Mouse (Mus musculus): ENCODE measurements around the gene Lclat1. TPM values are rescaled to one million over a fixed set of nuclear protein-coding genes. Genes with fewer than 3 reads are reported as not detected.
A peak's percentile ranks its signal among the peaks of the same experiment; 100 is the strongest.

The Lclat1 gene
- polyA plus RNA-seq, 1 experiment from 2014 or later = 22.5 TPM

DNA sequence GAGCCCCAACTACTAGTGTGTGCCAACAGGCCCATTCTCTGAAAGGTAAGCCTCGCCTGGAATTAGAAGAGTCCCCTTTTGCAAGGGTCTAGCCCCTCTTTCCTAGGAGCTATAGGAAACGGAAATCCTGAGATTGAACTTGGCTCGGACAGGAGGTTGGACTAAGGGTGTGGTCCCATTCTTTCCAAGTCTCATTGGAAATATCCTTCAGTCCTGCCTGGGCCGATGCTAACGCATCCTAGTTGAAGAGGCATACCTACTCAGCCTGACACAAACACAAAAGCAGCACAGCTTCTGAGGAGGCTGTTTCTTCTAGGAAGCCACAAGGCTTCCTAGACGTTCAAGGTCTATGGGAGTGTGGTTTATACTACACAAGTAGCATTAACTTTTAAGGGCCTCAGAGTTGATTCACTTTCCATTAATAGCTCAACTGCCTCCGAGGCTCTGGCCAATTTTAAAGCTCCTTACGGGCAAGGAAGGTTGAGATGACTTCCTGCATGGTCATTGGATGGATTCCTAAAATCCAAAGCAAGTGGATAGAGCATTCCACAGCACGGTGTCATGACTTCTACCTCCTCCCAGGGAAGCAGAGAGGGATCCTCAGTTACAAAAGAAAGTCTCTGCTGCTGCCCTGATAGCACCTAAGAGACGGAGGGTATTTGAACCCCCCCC, 39.3 kb upstream of the Lclat1 start:
- POLR2A ChIA-PET = interaction anchor here (0.6 kb wide), 1 partner anchor 101 kb away, joined by 3 read pairs; no protein-coding TSS in a partner anchor
- DNase-seq (ENCODE audit: low read depth, low spot score) (peak; percentile 83), ATAC-seq (peak; percentile 90)
- in situ Hi-C loops (cut with MboI; ENCODE audit: low pct_unique_long_range_greater_than_20kb) = loop anchor here (5.0 kb wide), 1 partner anchor 96 kb away; no protein-coding TSS in a partner anchor
- no peak for TF ChIP-seq CTCF (IDR thresholded peaks at IDR 0.05)
- no peaks in the 10 kb centered on the region for H3K27me3 ChIP-seq
- CTCF ChIA-PET = interaction anchor here (1.0 to 5.2 kb wide), 5 partner anchors 9 to 97 kb away, joined by 3 to 32 read pairs (median 5); no protein-coding TSS in a partner anchor

- no peaks in the 10 kb centered on the region for H3K27me3 ChIP-seq
- DNase-seq (ENCODE audit: low read depth, low spot score) (no peak), ATAC-seq (no peak)
- CTCF ChIA-PET = interaction anchor here (5.2 kb wide), 1 partner anchor 13 kb away, joined by 32 read pairs; no protein-coding TSS in a partner anchor
- no peak for TF ChIP-seq CTCF (IDR thresholded peaks at IDR 0.05)
- POLR2A ChIA-PET = interaction anchor here (0.7 kb wide), 1 partner anchor 151 kb away, joined by 3 read pairs; no protein-coding TSS in a partner anchor
- in situ Hi-C loops (cut with MboI; ENCODE audit: low pct_unique_long_range_greater_than_20kb) = no loop called here
Measured at GRCm38 (mm10) chr17:73070466-73070865, 37.3 kb upstream of the Lclat1 start.

DNA sequence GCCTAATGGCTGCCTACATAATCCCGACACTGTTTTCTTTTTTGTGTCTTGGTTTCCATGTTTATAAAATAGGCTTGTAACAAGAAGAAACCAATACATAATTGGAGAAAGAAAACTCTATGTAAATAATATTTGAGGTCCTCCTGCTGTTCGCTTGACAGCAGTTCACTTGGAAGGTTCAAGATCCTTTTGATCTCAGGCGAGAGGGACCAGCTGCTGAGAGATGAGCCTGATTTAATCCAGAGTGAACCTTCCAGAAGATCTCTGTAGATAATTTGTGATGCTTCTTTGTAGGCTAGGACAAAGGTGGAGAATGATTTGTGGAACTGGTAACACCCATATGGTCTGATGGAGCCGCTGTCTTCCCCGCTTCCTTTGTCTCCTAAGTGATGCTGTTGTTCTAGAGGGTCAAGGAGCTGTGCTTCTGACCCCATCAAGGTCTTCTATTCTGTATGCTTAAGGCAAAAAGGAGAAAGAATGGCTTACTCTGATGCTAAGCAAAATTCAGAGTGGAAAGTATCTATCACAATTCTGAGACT, 36.0 kb upstream of the Lclat1 start:
- no peak for TF ChIP-seq CTCF (IDR thresholded peaks at IDR 0.05)
- H3K27me3 ChIP-seq = no peaks in the 10 kb centered on the region
- DNase-seq (ENCODE audit: low read depth, low spot score) = no peak
- no peak for ATAC-seq
- ChIA-PET POLR2A (no interaction called here), CTCF (interaction anchor here (1.1 kb wide), 1 partner anchor 10 kb away, joined by 3 read pairs; no protein-coding TSS in a partner anchor)
- in situ Hi-C loops (cut with MboI; ENCODE audit: low pct_unique_long_range_greater_than_20kb) = no loop called here

- ATAC-seq = no peak
- CTCF ChIA-PET = interaction anchor here (1.1 kb wide), 1 partner anchor 9 kb away, joined by 3 read pairs; no protein-coding TSS in a partner anchor
- H3K27me3 ChIP-seq = no peaks in the 10 kb centered on the region
- no peak for DNase-seq (ENCODE audit: low read depth, low spot score)
- in situ Hi-C loops (cut with MboI; ENCODE audit: low pct_unique_long_range_greater_than_20kb) = no loop called here
- POLR2A ChIA-PET = no interaction called here
- TF ChIP-seq CTCF (IDR thresholded peaks at IDR 0.05) = no peak
Measured at GRCm38 (mm10) chr17:73072286-73072685, 35.5 kb upstream of the Lclat1 start.

GRCm38 (mm10) chr17:73074631-73075030, 33.2 kb upstream of the Lclat1 start:
- no peaks in the 10 kb centered on the region for H3K27me3 ChIP-seq
- DNase-seq (ENCODE audit: low read depth, low spot score) (no peak), ATAC-seq (no peak)
- in situ Hi-C loops (cut with MboI; ENCODE audit: low pct_unique_long_range_greater_than_20kb) = no loop called here
- ChIA-PET CTCF (interaction anchor here (0.9 kb wide), 1 partner anchor 8 kb away, joined by 3 read pairs; no protein-coding TSS in a partner anchor), POLR2A (no interaction called here)
- TF ChIP-seq CTCF (IDR thresholded peaks at IDR 0.05) = no peak

DNA sequence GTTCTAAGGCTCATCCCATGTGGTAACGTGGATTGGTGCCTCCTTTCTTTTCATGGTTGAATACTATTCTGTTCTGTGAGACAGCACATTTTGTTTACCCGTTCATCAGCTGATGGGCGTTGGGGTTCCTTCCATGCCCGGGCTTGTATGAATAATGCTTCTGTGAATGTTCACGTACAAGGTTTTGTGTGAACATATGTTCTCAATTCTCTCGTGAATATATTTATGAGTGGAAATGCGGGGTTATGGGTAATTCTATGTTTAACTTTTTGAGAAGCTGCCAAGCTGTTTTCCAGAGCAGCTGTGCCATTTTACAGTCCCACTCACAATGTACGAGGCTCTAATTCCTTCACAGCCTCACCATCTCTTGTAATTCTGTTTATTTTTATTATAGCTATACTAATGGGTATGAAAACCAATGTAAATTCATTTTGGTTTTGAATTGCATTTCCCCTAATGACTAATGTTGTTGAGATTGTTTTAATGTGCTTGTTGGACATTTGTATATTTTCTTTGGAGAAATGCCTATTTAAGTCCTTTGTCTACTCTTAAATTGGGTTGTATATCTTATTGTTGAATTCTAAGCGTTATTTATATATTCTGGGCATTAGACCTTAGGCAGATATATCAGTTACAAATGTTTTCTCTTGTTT, 32.4 kb upstream of the Lclat1 start:
- DNase-seq (ENCODE audit: low read depth, low spot score) (no peak), ATAC-seq (no peak)
- in situ Hi-C loops (cut with MboI; ENCODE audit: low pct_unique_long_range_greater_than_20kb) = no loop called here
- no peaks in the 10 kb centered on the region for H3K27me3 ChIP-seq
- POLR2A ChIA-PET = no interaction called here
- TF ChIP-seq CTCF (IDR thresholded peaks at IDR 0.05) = no peak
- CTCF ChIA-PET = no interaction called here

GRCm38 (mm10) chr17:73077638-73078037, 30.1 kb upstream of the Lclat1 start:
- H3K27me3 ChIP-seq = no peaks in the 10 kb centered on the region
- ATAC-seq (no peak), DNase-seq (ENCODE audit: low read depth, low spot score) (no peak)
- CTCF ChIA-PET = interaction anchor here (0.7 to 2.1 kb wide), 3 partner anchors 9 to 22 kb away, joined by 3 to 4 read pairs (median 3); no protein-coding TSS in a partner anchor
- no peak for TF ChIP-seq CTCF (IDR thresholded peaks at IDR 0.05)
- POLR2A ChIA-PET = interaction anchor here (0.6 kb wide), 2 partner anchors 23 to 25 kb away, joined by 3 read pairs; no protein-coding TSS in a partner anchor
- in situ Hi-C loops (cut with MboI; ENCODE audit: low pct_unique_long_range_greater_than_20kb) = no loop called here

GRCm38 (mm10) chr17:73081360-73082133, 26.2 kb upstream of the Lclat1 start:
- no peak for ATAC-seq
- H3K27me3 ChIP-seq = no peaks in the 10 kb centered on the region
- POLR2A ChIA-PET = interaction anchor here (0.6 kb wide), 2 partner anchors 68 to 182 kb away, joined by 4 to 6 read pairs; no protein-coding TSS in a partner anchor
- no peak for DNase-seq (ENCODE audit: low read depth, low spot score)
- CTCF ChIA-PET = interaction anchor here (1.3 kb wide), 1 partner anchor 9 kb away, joined by 3 read pairs; no protein-coding TSS in a partner anchor
- in situ Hi-C loops (cut with MboI; ENCODE audit: low pct_unique_long_range_greater_than_20kb) = no loop called here
- no peak for TF ChIP-seq CTCF (IDR thresholded peaks at IDR 0.05)

DNA sequence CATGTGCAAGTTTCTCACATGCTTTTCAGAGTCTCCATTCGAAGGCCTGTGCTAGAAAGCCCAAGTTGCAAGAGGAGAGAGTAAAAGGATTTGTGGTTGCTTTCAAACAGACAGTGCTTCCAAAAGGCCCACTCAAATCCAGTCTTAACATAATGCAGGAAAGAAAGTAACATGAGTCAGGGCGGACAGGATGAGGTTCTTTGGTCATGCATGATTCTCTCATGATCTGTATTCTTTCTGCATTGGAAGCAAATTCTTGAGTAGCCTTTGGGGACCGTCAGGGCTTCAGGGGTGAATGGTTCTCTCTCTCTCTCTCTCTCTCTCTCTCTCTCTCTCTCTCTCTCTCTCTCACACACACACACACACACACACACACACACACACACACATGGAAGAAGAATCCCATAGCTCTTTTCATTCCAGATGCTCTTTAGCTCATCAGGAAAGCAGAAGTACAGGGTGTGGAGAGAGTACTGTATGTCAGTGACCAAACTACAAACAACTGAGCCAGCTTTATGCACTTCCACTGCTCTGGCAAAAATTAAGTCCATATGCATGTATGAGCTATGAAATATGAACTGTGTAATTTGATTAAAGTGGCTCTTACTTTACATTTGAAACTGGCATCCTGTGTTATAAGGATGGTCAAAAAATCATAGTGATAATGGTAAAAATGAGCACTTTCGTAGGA, 25.1 kb upstream of the Lclat1 start:
- TF ChIP-seq CTCF (IDR thresholded peaks at IDR 0.05) = no peak
- in situ Hi-C loops (cut with MboI; ENCODE audit: low pct_unique_long_range_greater_than_20kb) = no loop called here
- CTCF ChIA-PET = interaction anchor here (1.1 to 2.4 kb wide), 7 partner anchors 8 to 37 kb away, joined by 3 to 12 read pairs (median 4); no protein-coding TSS in a partner anchor
- no peak for DNase-seq (ENCODE audit: low read depth, low spot score)
- POLR2A ChIA-PET = interaction anchor here (1.0 kb wide), 1 partner anchor 169 kb away, joined by 3 read pairs; no protein-coding TSS in a partner anchor
- ATAC-seq = peak; percentile 71
- no peaks in the 10 kb centered on the region for H3K27me3 ChIP-seq

All from Patski (cell line).